In the genomic region with DNA sequence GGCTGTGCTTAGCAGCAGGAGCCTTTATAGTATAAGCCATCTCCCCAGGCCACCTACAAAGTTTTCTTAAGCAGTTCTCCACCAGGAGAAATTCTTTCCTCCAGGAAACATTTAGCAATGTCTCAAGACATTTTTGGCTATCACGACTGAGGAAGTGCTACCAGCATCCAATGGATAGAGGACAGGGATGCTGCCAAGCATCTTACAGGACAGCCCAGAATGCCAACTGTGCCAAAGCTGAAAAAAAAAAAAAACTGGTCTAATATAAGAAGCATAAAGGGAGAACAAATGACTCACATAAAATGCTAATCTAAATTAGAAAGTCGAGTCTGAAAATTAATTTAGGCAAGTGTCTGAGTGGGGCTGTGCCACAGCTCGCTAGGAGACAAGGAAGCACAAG, we compare ENCODE assay signal across 25 mouse cellular contexts. TPM values are rescaled to one million over a fixed set of nuclear protein-coding genes. Genes with fewer than 3 reads are reported as not detected.
DNase-seq lines count a peak whose midpoint lies in the region; ATAC-seq lines count a peak whose summit lies in the region.
"Had no signal": no experiment of that assay in that cellular context is flagged by ENCODE, and none has a peak within 500 bp of the region (broad histone marks: within the 10 kb centered on the region; RNA-seq: fewer than 3 reads in every experiment).

No protein-coding gene starts in this region.

- peak; percentile 33 for DNase-seq in heart, adult 11 months
- DNase-seq in heart, postnatal 4 days, result no peak
- DNase-seq in limb, embryonic 10.5 days (ENCODE audit: low spot score), result no peak
- DNase-seq in adipocyte (ENCODE audit: low spot score), result peak; percentile 33
- DNase-seq in midbrain, embryonic 10.5 days (ENCODE audit: low spot score), result no peak
- DNase-seq in thymus, postnatal 4 days, result no peak
- DNase-seq: B cell, adult 2 months; cerebellum, adult 9-10 months; forebrain, postnatal 0 days; gastrocnemius, postnatal 10 days; heart, postnatal 10 days; kidney, adult 9 months; kidney, postnatal 25 days; liver, embryonic 13.5 days; lung, postnatal 4 days; right cerebral cortex, postnatal 25 days had no signal

- 85% methylated on average over 3 of the region's 3 CpGs for WGBS in limb, embryonic 12.5 days
- 93% methylated on average over 3 of the region's 3 CpGs for WGBS in limb, embryonic 10.5 days
- 76% methylated on average over 3 of the region's 3 CpGs for WGBS in limb, embryonic 13.5 days
- 84% methylated on average over 3 of the region's 3 CpGs for WGBS in midbrain, embryonic 10.5 days

- H3K9me3 ChIP-seq in limb, embryonic 12.5 days, result no peaks in the 10 kb centered on the region
- no peaks in the 10 kb centered on the region for H3K9me3 ChIP-seq in limb, embryonic 10.5 days (replicated peaks)
- no peaks in the 10 kb centered on the region for H3K9me3 ChIP-seq in limb, embryonic 13.5 days
- H3K9me3 ChIP-seq in midbrain, embryonic 10.5 days (replicated peaks), result no peaks in the 10 kb centered on the region
- H3K9me3 ChIP-seq: embryonic facial prominence, embryonic 15.5 days; forebrain, embryonic 10.5 days; intestine, embryonic 15.5 days; liver, embryonic 13.5 days; lung, embryonic 15.5 days; midbrain, embryonic 13.5 days; stomach, embryonic 15.5 days had no signal

- peaks cover 19% of the 10 kb centered on the region for H3K4me1 ChIP-seq in limb, embryonic 12.5 days (replicated peaks)
- H3K4me1 ChIP-seq in limb, embryonic 10.5 days, result peaks cover 19% of the 10 kb centered on the region
- H3K4me1 ChIP-seq in limb, embryonic 13.5 days, result peaks cover 48% of the 10 kb centered on the region
- H3K4me1 ChIP-seq in midbrain, embryonic 10.5 days, result peaks cover 30% of the 10 kb centered on the region

- peak overlapping the region; percentile 54; the same call in 1 of the 2 replicates for H3K27ac ChIP-seq in limb, embryonic 12.5 days
- no peak overlapping the region for H3K27ac ChIP-seq in limb, embryonic 10.5 days
- peak overlapping the region; percentile 63; the same call in 1 of the 2 replicates for H3K27ac ChIP-seq in limb, embryonic 13.5 days
- no peak overlapping the region for H3K27ac ChIP-seq in midbrain, embryonic 10.5 days (replicated peaks)
- H3K27ac ChIP-seq: embryonic facial prominence, embryonic 15.5 days; forebrain, embryonic 10.5 days; hindbrain, embryonic 14.5 days; intestine, embryonic 15.5 days; liver, embryonic 13.5 days; lung, embryonic 15.5 days; midbrain, embryonic 13.5 days; stomach, embryonic 15.5 days had no signal

- no peak overlapping the region for H3K9ac ChIP-seq in limb, embryonic 12.5 days (replicated peaks)
- H3K9ac ChIP-seq in limb, embryonic 13.5 days, result no peak overlapping the region
- H3K9ac ChIP-seq: embryonic facial prominence, embryonic 15.5 days; forebrain, postnatal 0 days; hindbrain, embryonic 14.5 days; intestine, embryonic 15.5 days; liver, embryonic 13.5 days; lung, embryonic 15.5 days; midbrain, embryonic 13.5 days; stomach, embryonic 15.5 days had no signal

- no peak for ATAC-seq in limb, embryonic 12.5 days (ENCODE audit: insufficient number of reproducible peaks, insufficient read depth, low FRiP score, low TSS enrichment, low read depth)
- ATAC-seq in limb, embryonic 13.5 days (ENCODE audit: low FRiP score, low read depth), result no peak
- ATAC-seq: forebrain, postnatal 0 days; intestine, embryonic 15.5 days; midbrain, embryonic 13.5 days had no signal

- H3K4me3 ChIP-seq in limb, embryonic 12.5 days (replicated peaks), result no peak overlapping the region
- no peak overlapping the region for H3K4me3 ChIP-seq in limb, embryonic 10.5 days
- no peak overlapping the region for H3K4me3 ChIP-seq in limb, embryonic 13.5 days
- no peak overlapping the region for H3K4me3 ChIP-seq in midbrain, embryonic 10.5 days
- H3K4me3 ChIP-seq: embryonic facial prominence, embryonic 15.5 days; forebrain, embryonic 10.5 days; intestine, embryonic 15.5 days; lung, embryonic 15.5 days; midbrain, embryonic 13.5 days; stomach, embryonic 15.5 days had no signal

- no peaks in the 10 kb centered on the region for H3K27me3 ChIP-seq in limb, embryonic 12.5 days
- no peaks in the 10 kb centered on the region for H3K27me3 ChIP-seq in limb, embryonic 10.5 days (ENCODE audit: low read depth, poor library complexity, severe bottlenecking)
- H3K27me3 ChIP-seq in limb, embryonic 13.5 days, result no peaks in the 10 kb centered on the region
- H3K27me3 ChIP-seq in midbrain, embryonic 10.5 days (ENCODE audit: low read depth, poor library complexity, severe bottlenecking), result no peaks in the 10 kb centered on the region
- H3K27me3 ChIP-seq: embryonic facial prominence, embryonic 15.5 days; intestine, embryonic 15.5 days; liver, embryonic 13.5 days; lung, embryonic 15.5 days; midbrain, embryonic 13.5 days; stomach, embryonic 15.5 days had no signal

- no peak overlapping the region for H3K4me2 ChIP-seq in limb, embryonic 12.5 days
- peak overlapping the region; percentile 2; the same call in 1 of the 2 replicates for H3K4me2 ChIP-seq in limb, embryonic 13.5 days (replicated peaks)
- H3K4me2 ChIP-seq: embryonic facial prominence, embryonic 15.5 days; hindbrain, embryonic 14.5 days; intestine, embryonic 15.5 days; lung, embryonic 15.5 days; midbrain, embryonic 13.5 days had no signal

- H3K36me3 ChIP-seq in limb, embryonic 12.5 days, result no peaks in the 10 kb centered on the region
- H3K36me3 ChIP-seq in limb, embryonic 10.5 days, result no peaks in the 10 kb centered on the region
- H3K36me3 ChIP-seq in limb, embryonic 13.5 days, result no peaks in the 10 kb centered on the region
- H3K36me3 ChIP-seq in midbrain, embryonic 10.5 days, result peaks cover 6% of the 10 kb centered on the region
- H3K36me3 ChIP-seq: embryonic facial prominence, embryonic 15.5 days; intestine, embryonic 15.5 days; liver, embryonic 13.5 days; lung, embryonic 15.5 days; midbrain, embryonic 13.5 days; stomach, embryonic 15.5 days had no signal

RNA-seq across cellular contexts. Expression of a gene that starts 3.3 kb away (rescaled TPM):
- total RNA-seq in heart, postnatal 4 days (2021), result 10 to 100 TPM; 88.9 to 90.8 TPM
- 35.4 and 43.1 TPM in 2 replicates for polyA plus RNA-seq in limb, embryonic 12.5 days (2016; fragmentation: Nextera tagmentation; extraction: Ambion mirVana)
- polyA plus RNA-seq in limb, embryonic 10.5 days (2016; fragmentation: Nextera tagmentation; extraction: Ambion mirVana), result 45.3 and 46.5 TPM in 2 replicates
- polyA plus RNA-seq in limb, embryonic 13.5 days (2015; fragmentation: Nextera tagmentation; extraction: Ambion mirVana), result 70.4 and 71.3 TPM in 2 replicates
- polyA plus RNA-seq in midbrain, embryonic 10.5 days (2016; fragmentation: Nextera tagmentation; extraction: Ambion mirVana), result 69.4 and 79.4 TPM in 2 replicates

RNA-seq across cellular contexts. Expression of a gene that starts 46.5 kb away (rescaled TPM):
- total RNA-seq in heart, postnatal 4 days (2021), result 10 to 100 TPM; 35.5 to 36.4 TPM
- polyA plus RNA-seq in limb, embryonic 12.5 days (2016; fragmentation: Nextera tagmentation; extraction: Ambion mirVana), result 60.0 and 67.5 TPM in 2 replicates
- polyA plus RNA-seq in limb, embryonic 10.5 days (2016; fragmentation: Nextera tagmentation; extraction: Ambion mirVana), result 45.4 and 55.3 TPM in 2 replicates
- polyA plus RNA-seq in limb, embryonic 13.5 days (2015; fragmentation: Nextera tagmentation; extraction: Ambion mirVana), result 75.3 and 84.7 TPM in 2 replicates
- polyA plus RNA-seq in midbrain, embryonic 10.5 days (2016; fragmentation: Nextera tagmentation; extraction: Ambion mirVana), result 64.7 and 69.3 TPM in 2 replicates

Comparison
In these comparisons a context has a peak if more than half of its experiments do, and no peak if none do; other contexts are left out.
1. DNase-seq: peak in heart, adult 11 months (single experiment) and adipocyte (single experiment); none in heart, postnatal 4 days (single experiment), limb, embryonic 10.5 days (single experiment), midbrain, embryonic 10.5 days (single experiment) and thymus, postnatal 4 days (single experiment).
2. H3K27ac ChIP-seq: peak in limb, embryonic 12.5 days (single experiment) and limb, embryonic 13.5 days (single experiment); none in limb, embryonic 10.5 days (single experiment) and midbrain, embryonic 10.5 days (single experiment).